Mouse (Mus musculus) olfactory bulb, adult 2 months (tissue): ENCODE measurements at regions not wholly inside any gene's neighbourhood (a gene's known extent, or its start where the extent isn't known, plus 50 kb on each side); places are given as distances from the start of the nearest gene placed in this dataset.

Experiments used
- CTCF ChIP-seq: fragments of 200-500 bp; IDR thresholded peaks from 2 replicates; pipeline ENCODE4 v1.5.1; 2012; ENCODE audit warnings: low read depth, mild to moderate bottlenecking, low read length, moderate library complexity; ENCODE audit not compliant: insufficient read depth
- POLR2A ChIP-seq: fragments of 200-500 bp; IDR thresholded peaks from 2 replicates; pipeline ENCODE4 v1.6.1; 2012; ENCODE audit warnings: mild to moderate bottlenecking, low read depth, low read length, moderate library complexity; ENCODE audit not compliant: insufficient read depth

- TF ChIP-seq CTCF = no peak
- no peak for TF ChIP-seq POLR2A
Measured at GRCm38 (mm10) chr17:66218321-66218720, 95.0 kb downstream of the Ddx11 start.
